Mouse (Mus musculus): ENCODE data around the gene Arid3c. TPM values are rescaled to one million over a fixed set of nuclear protein-coding genes. Genes with fewer than 3 reads are reported as not detected.
A peak's percentile ranks its signal among the peaks of the same experiment; 100 is the strongest.
"Not testable (repeated sequence)": the region's sequence is repeated elsewhere in the genome, so short reads cannot be mapped to it uniquely, and the experiment has no call there.

Gene Arid3c
- 0.14 TPM in 1 of 2 replicates, not detected in the other for polyA plus RNA-seq (2015; fragmentation: Nextera tagmentation; extraction: Ambion mirVana)

GRCm38 (mm10) chr4:41731052-41731765, at the start of gene Arid3c:
TSS of gene Arid3c (minus strand) at chr4:41731142.
- Histone ChIP-seq H3K36me3 (no peaks in the 10 kb centered on the region), H3K4me2 (replicated peaks) (peak within 1 kb of the TSS; percentile 70), H3K27ac (no peak within 1 kb of the TSS), H3K9me3 (0 out of 2 replicates have a peak, but pooled peaks cover 7% of the 10 kb centered on the region), H3K4me1 (peaks cover 9% of the 10 kb centered on the region), H3K9ac (peak within 1 kb of the TSS; percentile 55), H3K4me3 (peak within 1 kb of the TSS; percentile 41), H3K27me3 (peaks cover 84% of the 10 kb centered on the region)
- WGBS = 2% methylated on average over 50 of the region's 50 CpGs
- no peak for ATAC-seq (ENCODE audit: low FRiP score, low read depth)

GRCm38 (mm10) chr4:41775840-41776239, 44.9 kb upstream of the Arid3c start:
- H3K36me3 ChIP-seq; H3K27me3 ChIP-seq; H3K4me2 ChIP-seq (replicated peaks); H3K27ac ChIP-seq; H3K9ac ChIP-seq; ATAC-seq (ENCODE audit: low FRiP score, low read depth); H3K4me3 ChIP-seq; H3K9me3 ChIP-seq; H3K4me1 ChIP-seq: not testable (repeated sequence)
- WGBS = 80% methylated on average over 1 of the region's 1 CpGs

- 57% methylated on average over 3 of the region's 3 CpGs for WGBS
- not testable (repeated sequence) for H3K9me3 ChIP-seq; H3K36me3 ChIP-seq; ATAC-seq (ENCODE audit: low FRiP score, low read depth); H3K4me1 ChIP-seq; H3K27ac ChIP-seq; H3K9ac ChIP-seq; H3K27me3 ChIP-seq
- peak overlapping the region; percentile 44 for H3K4me3 ChIP-seq
- peak overlapping the region; percentile 60 for H3K4me2 ChIP-seq (replicated peaks)
These were observed 43.6 kb upstream of the Arid3c start for GRCm38 (mm10) chr4:41774506-41774905.

GRCm38 (mm10) chr4:41774002-41774401, 43.1 kb upstream of the Arid3c start, which contains the start of gene Ccl27a:
TSS of gene Ccl27a (minus strand) at chr4:41774247.
- peak within 1 kb of the TSS; percentile 60 for H3K4me2 ChIP-seq (replicated peaks)
- H3K4me3 ChIP-seq = peak within 1 kb of the TSS; percentile 44
- H3K27ac ChIP-seq; H3K27me3 ChIP-seq; ATAC-seq (ENCODE audit: low FRiP score, low read depth); H3K36me3 ChIP-seq; H3K4me1 ChIP-seq; H3K9me3 ChIP-seq: not testable (repeated sequence)
- H3K9ac ChIP-seq = peak within 1 kb of the TSS; percentile 57
- WGBS = 1% methylated on average over 12 of the region's 14 CpGs

- not testable (repeated sequence) for H3K27me3 ChIP-seq; H3K9me3 ChIP-seq; H3K36me3 ChIP-seq; H3K4me1 ChIP-seq; H3K27ac ChIP-seq; ATAC-seq (ENCODE audit: low FRiP score, low read depth)
- 1% methylated on average over 19 of the region's 25 CpGs for WGBS
- Histone ChIP-seq H3K9ac (peak overlapping the region; percentile 57), H3K4me2 (replicated peaks) (peak overlapping the region; percentile 60), H3K4me3 (peak overlapping the region; percentile 44)
These were observed 42.6 kb upstream of the Arid3c start for GRCm38 (mm10) chr4:41773502-41773901.

- WGBS = 6% methylated on average over 11 of the region's 16 CpGs
- H3K27ac ChIP-seq, H3K9ac ChIP-seq: not testable (repeated sequence)
These were observed 42.0 kb upstream of the Arid3c start for GRCm38 (mm10) chr4:41772946-41773345.

GRCm38 (mm10) chr4:41767301-41767700, 36.4 kb upstream of the Arid3c start:
- WGBS = 83% methylated on average over 10 of the region's 10 CpGs
- not testable (repeated sequence) for H3K4me3 ChIP-seq; H3K9ac ChIP-seq; H3K27me3 ChIP-seq; H3K27ac ChIP-seq; ATAC-seq (ENCODE audit: low FRiP score, low read depth); H3K4me2 ChIP-seq (replicated peaks); H3K9me3 ChIP-seq
- Histone ChIP-seq H3K36me3 (peaks cover 35% of the 10 kb centered on the region), H3K4me1 (peaks cover 15% of the 10 kb centered on the region)

More at GRCm38 (mm10) chr4:41772946-41773345, 42.0 kb upstream of the Arid3c start:
- ATAC-seq (ENCODE audit: low FRiP score, low read depth); H3K4me1 ChIP-seq; H3K9me3 ChIP-seq; H3K27me3 ChIP-seq: not testable (repeated sequence)
- Histone ChIP-seq H3K36me3 (peaks cover 12% of the 10 kb centered on the region), H3K4me3 (peak overlapping the region; percentile 32), H3K4me2 (replicated peaks) (peak overlapping the region; percentile 54)

GRCm38 (mm10) chr4:41763176-41763575, 32.2 kb upstream of the Arid3c start:
- not testable (repeated sequence) for H3K27me3 ChIP-seq; H3K9me3 ChIP-seq; ATAC-seq (ENCODE audit: low FRiP score, low read depth)
- Histone ChIP-seq H3K4me3 (peak overlapping the region; percentile 63), H3K4me2 (replicated peaks) (peak overlapping the region; percentile 94), H3K4me1 (peaks cover 42% of the 10 kb centered on the region), H3K36me3 (peaks cover 32% of the 10 kb centered on the region), H3K9ac (peak overlapping the region; percentile 72; the same call in 1 of the 2 replicates), H3K27ac (peak overlapping the region; percentile 99)
- WGBS = 51% methylated on average over 6 of the region's 6 CpGs

- Histone ChIP-seq H3K4me2 (replicated peaks) (peak overlapping the region; percentile 94), H3K36me3 (peaks cover 32% of the 10 kb centered on the region), H3K9ac (peak overlapping the region; percentile 72), H3K4me3 (peak overlapping the region; percentile 63), H3K27ac (peak overlapping the region; percentile 99), H3K4me1 (peaks cover 42% of the 10 kb centered on the region)
- not testable (repeated sequence) for H3K27me3 ChIP-seq, H3K9me3 ChIP-seq
- peak; percentile 78 for ATAC-seq (ENCODE audit: low FRiP score, low read depth)
- 6% methylated on average over 8 of the region's 8 CpGs for WGBS
These were observed 31.8 kb upstream of the Arid3c start for GRCm38 (mm10) chr4:41762688-41763114.

GRCm38 (mm10) chr4:41762099-41762687, 31.3 kb upstream of the Arid3c start:
- ATAC-seq (ENCODE audit: low FRiP score, low read depth) = peak; percentile 85
- peaks cover 42% of the 10 kb centered on the region for H3K4me1 ChIP-seq

GRCm38 (mm10) chr4:41761680-41762079, 30.7 kb upstream of the Arid3c start:
- H3K9me3 ChIP-seq = no peaks in the 10 kb centered on the region
- no peaks in the 10 kb centered on the region for H3K27me3 ChIP-seq
- H3K27ac ChIP-seq = peak overlapping the region; percentile 99
- no peak for ATAC-seq (ENCODE audit: low FRiP score, low read depth)
- peaks cover 43% of the 10 kb centered on the region for H3K4me1 ChIP-seq
- peaks cover 28% of the 10 kb centered on the region for H3K36me3 ChIP-seq
- H3K9ac ChIP-seq = peak overlapping the region; percentile 72
- peak overlapping the region; percentile 94 for H3K4me2 ChIP-seq (replicated peaks)
- peak overlapping the region; percentile 63 for H3K4me3 ChIP-seq

More at GRCm38 (mm10) chr4:41762099-41762687, 31.3 kb upstream of the Arid3c start:
- peak overlapping the region; percentile 72 for H3K9ac ChIP-seq
- peak overlapping the region; percentile 94 for H3K4me2 ChIP-seq (replicated peaks)
- H3K4me3 ChIP-seq = peak overlapping the region; percentile 63
- 12% methylated on average over 8 of the region's 8 CpGs for WGBS
- peaks cover 30% of the 10 kb centered on the region for H3K36me3 ChIP-seq
- H3K27me3 ChIP-seq = no peaks in the 10 kb centered on the region
- H3K27ac ChIP-seq = peak overlapping the region; percentile 99
- no peaks in the 10 kb centered on the region for H3K9me3 ChIP-seq

- Histone ChIP-seq H3K4me1 (peaks cover 49% of the 10 kb centered on the region), H3K36me3 (peaks cover 23% of the 10 kb centered on the region), H3K4me3 (peak overlapping the region; percentile 63), H3K4me2 (replicated peaks) (peak overlapping the region; percentile 94), H3K9me3 (no peaks in the 10 kb centered on the region), H3K27me3 (no peaks in the 10 kb centered on the region), H3K9ac (peak overlapping the region; percentile 72), H3K27ac (peak overlapping the region; percentile 99)
- 35% methylated on average over 4 of the region's 4 CpGs for WGBS
- no peak for ATAC-seq (ENCODE audit: low FRiP score, low read depth)
These were observed 30.0 kb upstream of the Arid3c start for GRCm38 (mm10) chr4:41760911-41761310.
